Mouse (Mus musculus) erythroid progenitor cell, adult 5-6 weeks (primary cell): ENCODE measurements around the gene Kif22. TPM values are rescaled to one million over a fixed set of nuclear protein-coding genes. Genes with fewer than 3 reads are reported as not detected.

ENCODE experiments used
- ATAC-seq: replicated peaks from 2 replicates; pipeline ENCODE4 v1.8.0; 2016; ENCODE audit warnings: moderate number of reproducible peaks, mild to moderate bottlenecking, moderate TSS enrichment, inconsistent platforms; ENCODE audit not compliant: poor library complexity, low FRiP score, severe bottlenecking
- total RNA-seq, 2 experiments: library from RNA; stranded (forward) in 1 of 2; stranded (reverse) in 1 of 2; fragments of 150-400 nt in 1 of 2; fragments of 186-747, 209-891 nt in 1 of 2; gene quantifications; 2 replicates each; pipeline versions ENCODE4 v1.2.3 to v1.2.4; 2015 to 2017; ENCODE audit warnings: low replicate concordance in 2 of 2

Gene Kif22
- total RNA-seq, 2 experiments from 2014 or later = 380 to 651 TPM

DNA sequence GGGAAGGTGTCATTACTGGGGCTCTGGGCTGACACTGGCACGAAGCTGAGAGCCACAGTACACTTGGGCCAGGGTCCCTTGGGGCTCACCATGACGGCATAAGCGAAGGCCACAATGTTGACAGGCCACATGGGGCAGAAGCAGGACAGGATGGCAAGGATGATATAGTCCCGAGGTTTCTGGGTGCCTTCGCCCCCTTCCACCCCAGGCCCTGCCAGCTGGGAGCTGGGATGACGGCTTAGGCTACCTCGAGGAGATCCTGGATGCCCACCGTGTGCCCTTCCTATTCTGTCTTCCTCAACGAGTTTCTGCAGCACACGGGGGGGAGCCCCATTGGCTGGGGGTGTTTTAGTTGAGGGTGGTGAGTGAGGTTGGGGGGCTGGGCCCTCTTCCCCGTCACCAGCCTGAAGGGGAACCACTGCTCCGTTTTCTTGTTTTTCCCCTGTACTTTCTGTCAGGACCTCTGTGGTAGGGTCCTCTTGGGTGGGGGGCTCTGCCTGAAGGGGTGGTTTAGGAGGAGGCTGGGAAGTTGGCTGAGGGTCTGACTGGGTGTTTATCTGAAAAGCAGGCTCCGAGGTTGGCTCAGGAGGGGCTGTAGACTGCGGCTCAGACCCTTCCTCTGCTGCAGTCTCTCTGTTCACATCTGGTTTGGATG, 22.8 kb downstream of the Kif22 start:
- ATAC-seq = no peak

DNA sequence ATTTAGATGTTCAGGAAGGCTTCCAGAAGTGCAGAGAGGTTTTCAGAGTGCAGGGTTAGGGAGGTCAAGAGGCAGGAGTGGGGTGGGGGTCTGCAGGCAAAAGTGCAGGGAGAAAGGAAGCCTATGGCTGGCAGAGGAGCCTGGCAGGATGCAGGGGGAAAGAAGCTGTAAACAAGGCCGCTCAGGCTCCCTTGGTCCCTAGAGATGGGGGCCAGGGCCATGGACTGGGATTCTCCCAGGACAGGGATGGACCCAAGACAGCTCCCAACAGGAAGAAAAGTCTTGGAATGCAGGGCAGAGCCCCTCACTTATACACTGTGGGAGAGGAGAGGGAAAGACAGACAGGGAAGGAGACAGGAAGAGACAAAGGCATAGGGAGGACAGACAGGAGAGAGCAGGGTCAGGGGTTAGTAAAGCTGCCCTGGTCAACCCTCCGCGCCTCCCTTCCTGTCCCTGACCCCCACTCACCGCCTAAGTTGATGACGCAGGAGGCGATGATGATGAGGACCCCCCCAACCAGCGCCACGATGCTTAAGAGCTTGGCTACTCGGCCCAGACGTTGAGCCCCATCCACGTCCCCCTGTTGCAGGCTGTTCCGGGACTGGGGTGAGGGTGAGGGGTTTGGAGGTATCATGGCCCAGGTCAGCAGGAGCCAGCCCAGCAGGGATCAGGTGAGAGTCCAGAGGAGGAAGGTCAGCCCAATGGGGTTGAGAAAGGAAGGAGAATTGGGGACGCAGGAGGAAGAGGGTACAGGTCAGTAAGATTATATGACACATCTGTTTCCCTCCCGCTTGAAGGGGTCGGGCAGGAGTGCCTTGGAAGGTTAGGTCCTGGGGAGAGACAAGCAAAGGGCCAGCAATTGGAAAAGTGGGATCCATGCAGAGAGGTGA, 23.6 kb downstream of the Kif22 start:
- no peak for ATAC-seq

DNA sequence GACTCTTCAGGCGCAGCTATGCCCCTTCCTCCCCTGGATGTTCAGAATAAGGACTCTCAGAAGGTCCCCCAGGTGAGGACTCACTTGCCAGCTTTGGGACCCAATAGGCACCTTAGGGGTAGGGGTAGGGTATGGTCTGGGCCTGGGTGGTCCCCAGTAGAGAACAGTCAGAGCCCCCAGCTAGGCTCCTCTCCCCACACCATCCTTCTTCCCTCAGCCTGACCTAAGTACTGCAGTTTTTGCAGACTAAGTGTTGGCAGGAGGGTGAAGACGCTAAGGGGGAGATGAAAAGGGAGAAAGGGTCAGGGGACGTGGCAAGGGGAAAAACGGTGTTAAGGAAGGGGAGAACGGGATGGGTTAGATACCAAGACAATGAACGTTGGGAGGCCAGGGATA, 24.3 kb downstream of the Kif22 start:
- ATAC-seq = no peak

DNA sequence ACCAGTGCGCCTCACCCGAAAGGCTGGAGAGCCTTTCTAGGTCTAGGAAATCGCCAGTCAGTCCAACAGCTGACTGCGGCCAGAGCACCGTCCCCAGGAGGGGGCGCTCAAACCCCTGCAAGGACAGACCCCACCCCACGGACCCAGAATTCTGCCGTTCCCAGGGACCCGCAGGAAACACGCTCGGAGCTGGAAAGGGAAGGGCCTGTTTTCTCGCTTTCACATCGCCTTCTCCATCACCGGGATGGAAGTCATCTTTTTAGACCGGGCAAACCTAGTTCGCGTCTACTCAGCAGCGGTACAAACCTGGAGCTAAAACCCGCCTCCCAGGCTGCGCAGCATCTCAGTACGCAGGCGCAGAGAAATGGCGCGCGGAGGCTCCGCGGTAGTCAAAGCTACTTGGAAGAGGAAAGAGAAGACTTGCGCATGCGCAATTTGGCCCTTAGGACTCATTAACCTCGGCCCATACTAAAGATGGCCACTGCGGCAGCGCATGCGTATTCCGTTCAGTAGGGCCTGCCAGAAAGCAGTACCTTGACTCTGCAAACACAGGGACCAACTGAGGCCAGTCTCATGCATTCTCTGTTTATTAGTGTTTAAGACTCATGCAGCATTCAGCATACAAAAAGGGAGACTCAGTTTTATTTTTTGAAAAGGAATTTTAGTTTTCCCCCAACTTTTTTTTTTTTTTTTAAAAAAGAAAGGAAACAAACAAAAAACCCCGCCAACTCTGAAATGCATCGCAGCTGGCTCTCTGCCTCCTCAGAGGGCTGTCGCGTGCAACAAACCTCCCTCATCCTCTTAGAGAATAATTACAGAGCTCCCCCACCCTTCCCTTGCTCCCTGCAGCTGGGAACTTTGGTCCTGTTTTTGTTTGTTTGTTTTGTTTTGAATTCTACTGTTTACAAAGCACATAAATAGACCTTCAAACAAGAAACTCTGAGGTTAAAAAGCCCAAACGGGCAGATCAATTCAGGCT, 25.0 kb downstream of the Kif22 start, which contains the start of gene Pagr1a:
TSS of gene Pagr1a (minus strand) at position 382 of the 979 bp plus-strand sequence.
- peak; percentile 75 for ATAC-seq

DNA sequence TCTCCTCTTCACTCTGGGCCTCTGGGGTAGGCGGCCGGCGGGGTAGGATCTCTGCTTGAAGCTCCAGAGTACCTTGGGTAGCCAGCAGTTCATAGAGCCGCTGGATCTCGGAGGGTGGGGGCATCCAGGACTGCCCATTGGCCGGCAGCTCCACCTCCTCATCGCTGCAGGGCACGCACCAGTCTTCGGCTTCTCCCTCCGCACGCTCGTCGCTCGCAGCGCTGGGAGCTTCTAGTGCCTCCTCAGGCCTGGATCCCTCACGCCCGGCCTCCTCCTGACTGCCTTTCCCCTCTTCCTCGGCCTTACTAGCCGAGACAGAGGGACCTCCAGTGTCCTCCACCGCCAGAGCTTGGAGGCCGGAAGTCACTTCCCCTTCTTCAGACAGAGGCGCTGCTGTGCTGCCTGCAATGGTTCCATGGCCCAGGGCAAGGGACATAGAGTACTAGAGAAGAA, 25.8 kb downstream of the Kif22 start:
- peak; percentile 71 for ATAC-seq

DNA sequence TGATC, 26.0 kb downstream of the Kif22 start, which contains the start of gene Pagr1b:
TSS of gene Pagr1b (minus strand) at position 4 of the 5 bp plus-strand sequence.
- ATAC-seq = no peak

DNA sequence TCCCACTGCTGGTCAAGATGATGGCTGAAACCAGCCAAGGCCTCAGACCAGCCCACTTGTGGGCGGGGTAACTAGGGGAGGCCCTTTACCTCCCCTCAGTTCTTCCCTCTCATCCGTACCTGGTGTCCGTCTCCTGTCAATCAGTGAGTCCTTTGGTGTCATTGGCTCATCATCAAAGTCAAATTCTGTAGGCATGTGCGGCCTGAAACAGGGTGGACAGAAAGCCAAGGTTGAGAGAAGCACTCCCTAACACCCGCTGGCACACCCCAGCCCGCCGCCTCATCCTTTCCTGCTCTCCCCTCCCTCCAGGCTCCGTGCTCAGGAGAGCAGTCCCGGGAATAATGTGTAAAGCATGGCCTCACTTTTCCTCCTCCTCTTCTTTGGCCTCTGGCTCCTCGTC, 26.2 kb downstream of the Kif22 start:
- peak; percentile 16 for ATAC-seq

DNA sequence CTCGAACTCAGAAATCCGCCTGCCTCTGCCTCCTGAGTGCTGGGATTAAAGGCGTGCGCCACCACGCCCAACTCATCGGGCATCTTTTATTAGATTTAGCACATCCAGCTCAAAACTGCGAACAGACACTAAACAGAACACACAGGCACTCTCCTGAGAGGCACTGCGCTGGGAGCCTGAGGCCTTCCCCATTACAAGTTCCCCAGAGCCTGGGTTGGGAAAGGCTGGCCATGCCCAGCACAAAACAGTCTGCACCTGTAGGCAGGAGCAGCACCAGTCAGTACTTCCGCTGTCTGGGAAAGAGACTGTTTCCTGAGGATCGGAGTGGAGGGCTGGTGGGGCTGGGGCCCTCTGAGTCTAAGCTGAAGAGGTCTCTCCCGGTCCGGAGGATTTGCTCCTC, 27.3 kb downstream of the Kif22 start:
- ATAC-seq = no peak

DNA sequence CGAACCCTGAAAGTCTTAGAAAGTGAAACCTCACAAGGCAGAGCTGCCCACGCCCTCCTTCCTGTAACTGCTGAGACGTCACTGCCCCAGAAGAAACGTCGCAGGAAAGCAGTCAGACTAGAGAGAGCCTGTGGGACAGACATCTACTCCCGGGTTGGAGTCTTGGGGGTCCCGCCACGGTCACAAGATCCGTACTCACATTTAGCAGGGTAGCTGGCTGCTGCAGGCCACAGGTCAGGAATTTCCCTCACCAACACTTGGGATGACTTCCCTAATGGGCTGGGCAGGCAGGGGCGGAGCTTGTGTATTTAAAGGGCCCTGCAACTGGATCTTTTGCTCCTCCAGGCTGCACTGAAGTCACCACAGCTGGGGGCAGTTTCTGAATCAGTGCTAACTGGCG, 28.0 kb downstream of the Kif22 start, which contains the start of gene Mvp:
TSS of gene Mvp (minus strand) at position 302 of the 400 bp plus-strand sequence.
- ATAC-seq = 0 out of 2 replicates have a peak, but pooled peaks have one; percentile 21

DNA sequence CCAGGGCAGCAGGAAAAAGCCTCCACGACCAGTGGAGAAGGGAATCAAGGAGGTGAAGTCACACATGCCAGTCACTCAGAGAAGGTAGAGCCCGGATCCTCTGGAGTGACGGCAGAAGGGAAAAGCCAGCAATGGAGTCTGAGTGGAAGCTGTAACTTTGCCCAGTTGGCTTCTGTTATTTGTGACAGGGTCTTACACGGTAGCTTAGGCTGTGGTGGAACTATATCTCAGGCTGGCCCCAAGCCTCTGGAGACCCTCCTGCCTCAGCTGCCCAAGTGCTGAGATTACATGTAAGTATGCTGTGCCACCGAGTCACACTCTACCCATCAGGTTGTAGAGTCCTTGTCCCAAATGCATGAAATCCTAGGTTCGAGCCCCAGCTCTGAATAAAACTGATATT, 28.9 kb downstream of the Kif22 start:
- ATAC-seq = no peak

DNA sequence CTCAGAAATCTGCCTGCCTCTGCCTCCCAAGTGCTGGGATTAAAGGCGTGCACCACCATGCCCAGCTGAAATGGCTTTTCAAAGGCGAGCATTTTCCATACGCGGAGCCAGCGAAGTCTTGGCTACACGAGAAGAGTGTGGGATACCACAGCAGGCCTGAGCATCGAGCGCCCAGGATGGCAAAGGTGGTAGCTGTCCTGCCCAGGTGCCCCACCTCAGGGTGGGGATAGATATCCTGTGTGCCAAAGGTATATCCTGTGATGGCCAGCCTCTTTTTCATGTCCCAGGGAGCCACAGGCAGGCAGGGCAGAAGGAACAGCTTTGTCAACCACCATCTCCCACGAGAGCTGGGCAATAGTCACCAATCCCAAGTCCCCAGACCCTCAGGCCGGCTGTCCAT, 29.4 kb downstream of the Kif22 start:
- ATAC-seq = no peak

DNA sequence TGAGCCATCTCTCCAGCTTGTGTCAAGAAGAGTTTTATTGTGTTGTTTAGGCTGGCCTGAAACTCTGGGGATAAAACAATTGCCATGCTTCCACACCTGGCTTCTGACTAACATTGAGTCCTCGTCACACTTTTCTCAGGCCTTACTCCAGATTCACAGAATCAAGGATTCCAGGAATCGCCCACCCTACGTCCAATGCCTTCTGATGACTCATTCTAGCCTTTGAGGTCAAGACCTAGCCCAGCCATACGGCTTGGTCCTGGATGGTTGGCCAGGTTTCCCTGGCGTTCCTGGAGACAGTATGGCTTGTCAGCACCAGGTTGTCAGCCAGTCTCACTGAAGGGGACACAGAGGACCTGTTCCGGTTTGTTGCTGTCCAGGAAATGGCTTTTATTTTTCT, 29.9 kb downstream of the Kif22 start:
- ATAC-seq = no peak

DNA sequence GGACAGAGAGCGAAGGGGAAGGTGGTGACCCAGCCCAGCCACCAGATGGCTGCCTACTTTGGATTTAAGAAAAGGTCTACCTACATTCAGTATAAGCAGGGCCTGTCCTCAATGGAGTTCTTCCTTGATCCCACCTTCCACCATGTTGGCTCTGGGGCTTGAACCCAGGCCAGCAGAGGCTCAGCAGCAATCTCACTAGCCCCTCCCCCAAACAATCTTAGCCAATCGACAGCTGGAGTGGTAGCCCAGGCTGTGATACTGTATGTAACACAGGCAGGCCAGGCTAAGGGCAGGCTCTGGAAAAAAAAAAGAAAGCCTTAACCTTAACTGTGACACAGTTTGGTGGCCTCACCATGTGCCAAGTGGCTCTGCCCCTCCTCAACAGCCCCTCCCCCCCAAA, 30.6 kb downstream of the Kif22 start:
- no peak for ATAC-seq

DNA sequence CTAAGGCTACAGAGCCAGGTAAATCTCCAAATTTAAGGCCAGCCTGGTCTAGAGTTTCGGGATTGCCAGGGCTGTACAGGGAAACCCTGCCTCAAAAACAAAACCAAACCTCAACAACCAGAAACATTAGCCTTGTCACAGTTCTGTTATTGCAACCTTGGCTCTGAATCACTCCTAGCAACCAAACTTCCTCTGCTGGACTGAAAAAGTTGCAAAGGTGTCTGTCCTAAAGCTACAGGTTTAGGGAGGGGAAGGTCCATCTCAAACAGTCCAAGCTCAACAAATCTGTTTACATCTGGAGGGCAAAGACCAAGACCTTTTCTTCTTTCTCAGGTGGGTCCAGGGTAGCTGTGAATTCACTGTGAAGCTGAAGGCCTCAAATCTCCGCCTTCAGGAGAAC, 31.2 kb downstream of the Kif22 start:
- no peak for ATAC-seq

DNA sequence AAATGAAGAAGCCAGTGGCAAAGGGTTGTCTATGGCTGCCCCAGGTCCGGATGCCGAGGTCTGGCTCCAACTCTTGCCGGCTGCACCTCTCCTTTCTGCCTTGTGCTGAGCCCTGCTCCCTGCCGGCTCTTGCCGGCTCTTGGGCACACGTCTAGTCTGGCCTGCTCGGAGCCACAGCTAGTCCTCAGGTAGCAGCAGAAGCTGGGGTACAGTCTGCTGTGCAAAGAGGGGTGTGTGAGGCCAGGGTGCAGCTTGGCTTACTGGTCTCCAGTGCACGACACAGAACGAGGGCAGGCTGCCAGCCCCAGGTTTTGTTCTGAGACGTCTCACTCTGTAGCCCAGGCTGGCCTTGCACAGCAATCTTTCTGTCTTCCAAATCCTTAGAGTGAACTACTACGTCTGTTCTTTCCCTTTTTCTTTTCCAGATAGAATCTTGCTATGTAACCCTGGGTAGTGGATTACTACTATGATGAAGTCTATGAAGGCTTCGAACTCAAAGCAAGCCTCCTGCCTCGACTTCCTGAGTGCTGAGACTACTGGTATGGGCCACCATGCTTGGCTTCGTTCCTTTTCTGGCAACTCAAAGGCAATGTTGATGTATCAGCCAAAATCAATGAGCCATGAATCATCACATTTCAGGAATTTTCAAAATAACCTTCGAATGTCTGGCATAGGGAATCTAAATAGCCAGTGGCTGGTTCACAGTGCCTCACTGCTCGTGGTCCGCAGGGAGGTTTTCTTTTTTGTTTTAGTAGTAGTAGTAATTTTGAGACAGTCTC, 32.8 kb downstream of the Kif22 start:
- ATAC-seq = no peak

DNA sequence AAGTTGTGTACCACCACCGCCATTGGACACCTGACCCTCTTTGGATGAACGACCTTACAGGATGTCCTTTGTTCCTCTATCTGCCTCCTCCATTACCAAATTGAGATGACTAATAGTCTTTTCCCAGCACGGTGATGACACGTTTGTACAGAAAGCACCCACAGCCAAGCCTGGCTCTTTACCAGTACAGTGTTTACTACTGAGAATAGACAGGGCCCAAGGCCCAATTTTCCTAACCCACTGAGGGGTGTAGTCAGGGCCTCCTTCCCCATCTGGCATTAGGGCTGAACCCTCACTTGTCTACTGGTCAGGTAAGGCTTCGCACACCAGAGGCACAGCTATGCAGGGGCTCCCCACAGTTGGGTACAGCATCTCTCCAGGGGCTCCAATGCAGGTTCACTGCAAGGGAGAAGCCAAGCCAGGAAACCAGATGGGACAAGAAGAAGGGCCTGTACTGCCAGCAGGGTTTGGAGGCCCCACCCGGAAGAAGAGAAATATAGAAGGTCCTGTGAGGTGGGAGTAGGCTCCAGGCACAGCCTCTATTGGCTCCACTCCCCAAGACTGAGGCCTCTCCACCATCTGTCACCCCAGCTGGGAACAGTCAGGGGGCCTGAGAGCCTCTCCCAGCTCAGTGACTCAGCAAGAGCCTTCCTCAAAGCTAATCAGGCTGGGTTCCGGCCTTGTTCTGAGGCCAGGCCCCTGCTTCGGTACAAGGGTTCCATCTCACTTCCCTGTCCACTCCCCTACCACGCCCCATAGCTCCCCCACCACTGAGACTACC, 33.8 kb downstream of the Kif22 start:
- ATAC-seq = peak; percentile 60

DNA sequence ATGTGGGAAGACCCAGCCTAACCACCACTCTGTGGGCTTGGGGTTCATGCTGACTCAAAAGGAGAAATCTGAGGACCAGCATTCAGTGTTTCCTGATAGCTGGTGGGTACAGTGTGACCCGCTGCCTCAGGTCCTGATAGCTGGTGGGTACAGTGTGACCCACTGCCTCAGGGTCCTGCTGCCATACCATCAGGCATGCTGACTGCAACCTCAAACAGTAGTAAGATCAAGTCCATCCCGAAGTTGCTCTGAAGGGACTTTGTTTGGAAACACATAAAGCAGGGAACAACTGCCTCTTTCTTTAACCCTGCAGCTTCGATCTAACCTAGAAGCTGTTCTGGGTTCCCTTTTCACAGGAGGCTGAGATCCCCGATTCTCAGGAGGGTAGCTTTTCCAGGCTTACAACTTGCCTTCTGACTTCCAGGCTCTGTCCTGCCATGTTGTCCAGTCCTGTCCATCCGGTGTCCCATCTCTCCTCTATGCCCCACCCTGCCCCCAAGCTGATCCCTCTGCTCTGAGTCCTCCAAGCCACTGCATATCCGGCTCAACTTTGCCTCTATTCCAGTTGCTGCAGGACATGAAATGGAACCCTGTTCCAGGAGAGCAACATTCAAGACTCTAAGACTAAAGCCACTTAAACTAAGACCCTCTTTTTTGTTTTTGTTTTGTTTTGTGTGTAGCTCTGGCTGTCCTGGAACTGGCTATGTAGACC, 34.8 kb downstream of the Kif22 start:
- ATAC-seq = no peak

DNA sequence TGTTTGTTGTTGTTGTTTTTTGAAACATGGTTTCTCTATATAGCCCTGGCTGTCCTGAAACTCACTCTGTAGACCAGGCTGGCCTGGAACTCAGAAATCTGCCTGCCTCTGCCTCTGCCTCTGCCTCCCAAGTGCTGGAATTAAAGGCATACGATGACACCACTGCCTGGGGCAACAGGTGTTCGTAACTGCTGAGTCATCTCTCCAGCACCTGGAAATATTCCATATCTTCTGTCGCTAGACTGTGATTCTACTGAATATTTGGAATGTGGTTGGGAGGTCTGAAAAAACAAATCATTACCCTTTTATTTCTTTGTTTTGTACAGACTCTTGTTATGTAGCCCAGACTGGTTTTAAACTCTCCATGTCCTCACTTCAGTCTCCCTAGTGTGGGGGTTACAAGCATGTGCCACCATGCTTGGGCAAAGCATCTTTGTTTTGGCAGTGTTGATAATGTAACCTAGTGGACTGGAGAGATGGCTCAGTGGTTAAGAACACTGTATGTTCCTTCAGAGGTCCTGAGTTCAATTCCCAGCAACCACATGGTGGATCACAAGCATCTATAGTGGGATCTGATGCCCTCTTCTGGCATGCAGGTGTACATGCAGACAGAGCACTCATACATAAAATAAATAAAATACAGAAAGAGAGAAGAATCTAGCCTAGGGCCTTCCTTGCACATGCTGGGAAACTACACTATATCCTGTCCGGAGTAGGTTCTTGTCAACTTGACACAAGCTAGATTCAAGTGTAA, 38.0 kb downstream of the Kif22 start:
- no peak for ATAC-seq
